Mouse (Mus musculus): Measurements from ENCODE around the gene Pabpc4. TPM values are rescaled to one million over a fixed set of nuclear protein-coding genes. Genes with fewer than 3 reads are reported as not detected.

Pabpc4 gene
- polyA plus RNA-seq, 1 experiment from 2014 or later, result 25.5 TPM

- Histone ChIP-seq H3K27ac (no peak overlapping the region), H3K4me2 (replicated peaks) (no peak overlapping the region), H3K4me1 (replicated peaks) (peaks cover 17% of the 10 kb centered on the region), H3K36me3 (no peaks in the 10 kb centered on the region), H3K9me3 (no peaks in the 10 kb centered on the region), H3K9ac (replicated peaks) (no peak overlapping the region), H3K4me3 (replicated peaks) (no peak overlapping the region), H3K27me3 (peaks cover 53% of the 10 kb centered on the region)
- WGBS, result 74% methylated on average over 5 of the region's 5 CpGs
- ATAC-seq, result no peak
Measured at GRCm38 (mm10) chr4:123340232-123340631, 78.1 kb downstream of the Pabpc4 start.

GRCm38 (mm10) chr4:123342091-123342641 is 80.0 kb downstream of the Pabpc4 start:
- peak; percentile 32 for ATAC-seq
- peaks cover 7% of the 10 kb centered on the region for H3K36me3 ChIP-seq
- H3K27ac ChIP-seq, result no peak overlapping the region
- H3K27me3 ChIP-seq, result peaks cover 51% of the 10 kb centered on the region
- peak overlapping the region; percentile 52 for H3K4me3 ChIP-seq (replicated peaks)
- peak overlapping the region; percentile 55; the same call in 1 of the 2 replicates for H3K9ac ChIP-seq (replicated peaks)
- no peaks in the 10 kb centered on the region for H3K9me3 ChIP-seq
- WGBS, result 3% methylated on average over 43 of the region's 43 CpGs
- peaks cover 17% of the 10 kb centered on the region for H3K4me1 ChIP-seq (replicated peaks)
- H3K4me2 ChIP-seq (replicated peaks), result peak overlapping the region; percentile 88

- no peak within 1 kb of the TSS for H3K27ac ChIP-seq
- peaks cover 51% of the 10 kb centered on the region for H3K27me3 ChIP-seq
- peak within 1 kb of the TSS; percentile 88 for H3K4me2 ChIP-seq (replicated peaks)
- no peaks in the 10 kb centered on the region for H3K9me3 ChIP-seq
- WGBS, result 1% methylated on average over 65 of the region's 65 CpGs
- ATAC-seq, result peak; percentile 91
- peaks cover 14% of the 10 kb centered on the region for H3K36me3 ChIP-seq
- peak within 1 kb of the TSS; percentile 52 for H3K4me3 ChIP-seq (replicated peaks)
- peaks cover 17% of the 10 kb centered on the region for H3K4me1 ChIP-seq (replicated peaks)
- peak within 1 kb of the TSS; percentile 55 for H3K9ac ChIP-seq (replicated peaks)
Measured at GRCm38 (mm10) chr4:123342642-123343470, 80.7 kb downstream of the Pabpc4 start, which contains the start of gene Bmp8a. Bmp8a (minus strand) TSS chr4:123343252.

- H3K4me2 ChIP-seq (replicated peaks), result peak overlapping the region; percentile 88
- H3K36me3 ChIP-seq, result peaks cover 19% of the 10 kb centered on the region
- ATAC-seq, result no peak
- WGBS, result 11% methylated on average over 6 of the region's 6 CpGs
- H3K27ac ChIP-seq, result no peak overlapping the region
- H3K9ac ChIP-seq (replicated peaks), result 0 out of 2 replicates have a peak overlapping the region, but pooled peaks have one; percentile 55
- no peaks in the 10 kb centered on the region for H3K9me3 ChIP-seq
- H3K4me1 ChIP-seq (replicated peaks), result peaks cover 17% of the 10 kb centered on the region
- H3K27me3 ChIP-seq, result peaks cover 51% of the 10 kb centered on the region
- peak overlapping the region; percentile 52 for H3K4me3 ChIP-seq (replicated peaks)
Measured at GRCm38 (mm10) chr4:123343471-123343789, 81.3 kb downstream of the Pabpc4 start.

Other genes starting within 250 kb of the Pabpc4 start
- gene Trit1, start 245.8 kb upstream of the Pabpc4 start, polyA plus RNA-seq (2015; fragmentation: Nextera tagmentation; extraction: Ambion mirVana), result 27.6 and 30.9 TPM in 2 replicates
- gene Bmp8b, start 157.2 kb upstream of the Pabpc4 start, polyA plus RNA-seq (2015; fragmentation: Nextera tagmentation; extraction: Ambion mirVana), result 0.13 and 0.14 TPM in 2 replicates
- 0.11 and 0.14 TPM in 2 replicates for gene Oxct2b, start 146.1 kb upstream of the Pabpc4 start, polyA plus RNA-seq (2015; fragmentation: Nextera tagmentation; extraction: Ambion mirVana)
- gene Ppie, start 122.4 kb upstream of the Pabpc4 start, polyA plus RNA-seq (2015; fragmentation: Nextera tagmentation; extraction: Ambion mirVana), result 74.2 and 77.2 TPM in 2 replicates
- 14.1 and 16.5 TPM in 2 replicates for gene Hpcal4, start 79.1 kb upstream of the Pabpc4 start, polyA plus RNA-seq (2015; fragmentation: Nextera tagmentation; extraction: Ambion mirVana)
- gene Nt5c1a, start 60.8 kb upstream of the Pabpc4 start, polyA plus RNA-seq (2015; fragmentation: Nextera tagmentation; extraction: Ambion mirVana), result not detected in 2 replicates
- 5.5 and 6.6 TPM in 2 replicates for gene Heyl, start 28.8 kb upstream of the Pabpc4 start, polyA plus RNA-seq (2015; fragmentation: Nextera tagmentation; extraction: Ambion mirVana)
- gene Oxct2a, start 61.3 kb downstream of the Pabpc4 start, polyA plus RNA-seq (2015; fragmentation: Nextera tagmentation; extraction: Ambion mirVana), result not detected in 2 replicates
- 0.13 TPM in 1 of 2 replicates, not detected in the other for gene Bmp8a, start 80.9 kb downstream of the Pabpc4 start, polyA plus RNA-seq (2015; fragmentation: Nextera tagmentation; extraction: Ambion mirVana)